Mouse (Mus musculus): Measurements from ENCODE around the gene C130074G19Rik. TPM values are rescaled to one million over a fixed set of nuclear protein-coding genes. Genes with fewer than 3 reads are reported as not detected.

Gene C130074G19Rik
- polyA plus RNA-seq, 1 experiment from 2014 or later, result 1.3 TPM

GRCm38 (mm10) chr1:184853922-184854321 lies 29.1 kb downstream of the C130074G19Rik start:
- Histone ChIP-seq H3K4me2 (peak overlapping the region; percentile 41), H3K4me1 (replicated peaks) (peaks cover 32% of the 10 kb centered on the region), H3K9ac (peak overlapping the region; percentile 46; the same call in 1 of the 2 replicates), H3K27me3 (no peaks in the 10 kb centered on the region), H3K4me3 (replicated peaks) (no peak overlapping the region), H3K36me3 (no peaks in the 10 kb centered on the region), H3K9me3 (replicated peaks) (no peaks in the 10 kb centered on the region), H3K27ac (no peak overlapping the region)
- ATAC-seq (ENCODE audit: low read depth) (no peak), DNase-seq (no peak)
- 21% methylated on average over 3 of the region's 3 CpGs for WGBS (ENCODE audit: insufficient replicate concordance)

DNA sequence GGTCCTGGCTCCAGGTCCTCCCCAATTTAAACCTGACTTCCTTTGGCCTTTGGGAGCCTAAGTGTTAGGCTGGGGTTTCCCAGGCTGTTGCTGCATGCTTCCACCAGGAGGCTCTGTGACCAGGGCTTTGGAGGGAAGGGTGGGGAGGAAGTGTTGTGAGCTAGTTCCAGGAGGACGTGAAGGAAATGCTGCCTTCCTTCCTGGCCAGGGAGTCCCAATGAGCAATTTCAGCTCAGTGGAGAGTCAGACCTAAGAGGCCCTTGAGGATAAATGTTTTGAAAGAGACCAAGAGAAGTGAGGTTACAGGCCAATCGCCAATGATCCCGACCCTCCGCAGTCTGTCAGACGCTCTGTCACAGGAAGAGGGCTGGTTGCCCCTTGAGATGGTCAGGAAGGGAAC lies 29.7 kb downstream of the C130074G19Rik start:
- ATAC-seq (ENCODE audit: low read depth), result no peak
- Histone ChIP-seq H3K4me1 (replicated peaks) (peaks cover 32% of the 10 kb centered on the region), H3K27me3 (no peaks in the 10 kb centered on the region), H3K4me3 (replicated peaks) (peak overlapping the region; percentile 1; the same call in 1 of the 2 replicates), H3K9me3 (replicated peaks) (no peaks in the 10 kb centered on the region), H3K27ac (peak overlapping the region; percentile 48), H3K36me3 (no peaks in the 10 kb centered on the region), H3K4me2 (peak overlapping the region; percentile 41), H3K9ac (peak overlapping the region; percentile 46; the same call in 1 of the 2 replicates)
- DNase-seq, result peak; percentile 38
- WGBS (ENCODE audit: insufficient replicate concordance), result 9% methylated on average over 5 of the region's 5 CpGs

GRCm38 (mm10) chr1:184851741-184852618 lies 31.0 kb downstream of the C130074G19Rik start:
- H3K36me3 ChIP-seq, result no peaks in the 10 kb centered on the region
- peak overlapping the region; percentile 74 for H3K27ac ChIP-seq
- ATAC-seq (ENCODE audit: low read depth) (peak; percentile 93), DNase-seq (peak; percentile 77)
- no peaks in the 10 kb centered on the region for H3K9me3 ChIP-seq (replicated peaks)
- H3K4me3 ChIP-seq (replicated peaks), result peak overlapping the region; percentile 25
- H3K4me1 ChIP-seq (replicated peaks), result peaks cover 41% of the 10 kb centered on the region
- no peaks in the 10 kb centered on the region for H3K27me3 ChIP-seq
- 14% methylated on average over 31 of the region's 31 CpGs for WGBS (ENCODE audit: insufficient replicate concordance)
- H3K9ac ChIP-seq, result peak overlapping the region; percentile 54
- H3K4me2 ChIP-seq, result peak overlapping the region; percentile 58

DNA sequence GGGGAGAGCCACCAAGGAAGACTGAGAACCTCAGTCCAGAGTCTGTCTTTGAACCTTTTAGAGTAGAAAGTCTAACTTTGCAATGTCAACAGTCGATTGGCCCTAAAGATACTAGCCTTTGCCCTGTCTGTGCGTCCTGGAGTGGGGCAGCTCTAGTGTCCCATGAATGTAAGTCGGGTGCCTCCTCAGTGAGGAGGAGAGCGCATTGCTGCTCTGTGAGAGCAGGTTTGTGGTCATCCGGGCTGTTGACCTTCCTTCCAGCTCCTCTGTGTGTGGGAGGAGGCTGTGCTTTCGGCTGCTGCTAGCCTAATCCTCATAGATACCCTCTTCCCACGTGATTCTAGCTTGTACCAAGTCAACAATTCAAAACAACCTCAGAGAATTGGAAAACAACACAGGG lies 31.9 kb downstream of the C130074G19Rik start:
- DNase-seq (no peak), ATAC-seq (ENCODE audit: low read depth) (no peak)
- Histone ChIP-seq H3K27me3 (no peaks in the 10 kb centered on the region), H3K9me3 (replicated peaks) (no peaks in the 10 kb centered on the region), H3K36me3 (no peaks in the 10 kb centered on the region), H3K4me3 (replicated peaks) (no peak overlapping the region), H3K4me1 (replicated peaks) (peaks cover 50% of the 10 kb centered on the region), H3K4me2 (peak overlapping the region; percentile 58), H3K9ac (peak overlapping the region; percentile 54; the same call in 1 of the 2 replicates), H3K27ac (peak overlapping the region; percentile 74)
- WGBS (ENCODE audit: insufficient replicate concordance), result 54% methylated on average over 7 of the region's 7 CpGs

- 10% methylated on average over 3 of the region's 3 CpGs for WGBS (ENCODE audit: insufficient replicate concordance)
These were observed 36.0 kb downstream of the C130074G19Rik start for GRCm38 (mm10) chr1:184846973-184847372.

DNA sequence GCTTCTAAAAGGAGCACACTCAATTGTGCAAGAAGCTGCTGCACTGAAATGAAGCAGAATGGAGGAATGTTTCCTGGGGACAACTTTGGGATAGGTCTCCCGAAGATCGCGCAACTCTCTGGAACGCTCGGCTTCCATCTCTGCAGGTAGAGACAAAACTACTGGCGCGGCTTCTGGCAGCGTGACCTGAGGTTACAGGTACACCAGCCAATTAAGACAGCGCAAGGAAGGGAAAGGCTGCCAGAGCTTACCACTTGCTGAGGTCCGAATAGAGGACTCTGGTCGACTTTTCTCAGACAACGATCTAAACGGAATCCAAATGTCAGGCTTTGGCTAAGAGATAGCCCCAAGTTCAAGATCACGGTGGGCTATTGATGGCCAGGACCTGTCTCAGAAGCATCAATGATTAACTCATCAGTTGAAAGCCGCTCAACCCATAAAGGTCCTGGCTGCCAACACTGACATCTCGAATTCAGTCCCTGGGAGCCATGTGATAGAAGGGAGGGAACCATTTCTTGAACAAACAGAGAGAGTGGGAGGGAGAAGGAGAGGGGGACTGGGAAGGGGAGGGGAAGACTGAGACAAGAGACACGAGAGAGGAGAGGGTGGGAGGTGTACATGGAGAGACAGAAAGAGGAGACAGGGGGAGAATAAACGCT lies 36.8 kb downstream of the C130074G19Rik start, which contains the start of gene Marc2:
Marc2 (minus strand) TSS at position 360 of the 659 bp plus-strand sequence.
- H3K9me3 ChIP-seq (replicated peaks), result no peaks in the 10 kb centered on the region
- H3K27me3 ChIP-seq, result no peaks in the 10 kb centered on the region
- H3K36me3 ChIP-seq, result peaks cover 1% of the 10 kb centered on the region
- peak within 1 kb of the TSS; percentile 88 for H3K4me2 ChIP-seq
- DNase-seq (peak; percentile 11), ATAC-seq (ENCODE audit: low read depth) (peak; percentile 13)
- WGBS (ENCODE audit: insufficient replicate concordance), result 6% methylated on average over 18 of the region's 18 CpGs
- peak within 1 kb of the TSS; percentile 87 for H3K27ac ChIP-seq
- peak within 1 kb of the TSS; percentile 92 for H3K9ac ChIP-seq
- peak within 1 kb of the TSS; percentile 82 for H3K4me3 ChIP-seq (replicated peaks)
- peaks cover 58% of the 10 kb centered on the region for H3K4me1 ChIP-seq (replicated peaks)

More at GRCm38 (mm10) chr1:184846973-184847372, 36.0 kb downstream of the C130074G19Rik start:
- no peak for DNase-seq
- no peaks in the 10 kb centered on the region for H3K27me3 ChIP-seq
- H3K36me3 ChIP-seq, result no peaks in the 10 kb centered on the region; the same call in 1 of the 2 replicates
- H3K4me3 ChIP-seq (replicated peaks), result peak overlapping the region; percentile 82
- H3K9me3 ChIP-seq (replicated peaks), result no peaks in the 10 kb centered on the region
- H3K27ac ChIP-seq, result peak overlapping the region; percentile 80
- peak overlapping the region; percentile 92 for H3K9ac ChIP-seq
- peak; percentile 37 for ATAC-seq (ENCODE audit: low read depth)
- peaks cover 58% of the 10 kb centered on the region for H3K4me1 ChIP-seq (replicated peaks)
- peak overlapping the region; percentile 88 for H3K4me2 ChIP-seq

DNA sequence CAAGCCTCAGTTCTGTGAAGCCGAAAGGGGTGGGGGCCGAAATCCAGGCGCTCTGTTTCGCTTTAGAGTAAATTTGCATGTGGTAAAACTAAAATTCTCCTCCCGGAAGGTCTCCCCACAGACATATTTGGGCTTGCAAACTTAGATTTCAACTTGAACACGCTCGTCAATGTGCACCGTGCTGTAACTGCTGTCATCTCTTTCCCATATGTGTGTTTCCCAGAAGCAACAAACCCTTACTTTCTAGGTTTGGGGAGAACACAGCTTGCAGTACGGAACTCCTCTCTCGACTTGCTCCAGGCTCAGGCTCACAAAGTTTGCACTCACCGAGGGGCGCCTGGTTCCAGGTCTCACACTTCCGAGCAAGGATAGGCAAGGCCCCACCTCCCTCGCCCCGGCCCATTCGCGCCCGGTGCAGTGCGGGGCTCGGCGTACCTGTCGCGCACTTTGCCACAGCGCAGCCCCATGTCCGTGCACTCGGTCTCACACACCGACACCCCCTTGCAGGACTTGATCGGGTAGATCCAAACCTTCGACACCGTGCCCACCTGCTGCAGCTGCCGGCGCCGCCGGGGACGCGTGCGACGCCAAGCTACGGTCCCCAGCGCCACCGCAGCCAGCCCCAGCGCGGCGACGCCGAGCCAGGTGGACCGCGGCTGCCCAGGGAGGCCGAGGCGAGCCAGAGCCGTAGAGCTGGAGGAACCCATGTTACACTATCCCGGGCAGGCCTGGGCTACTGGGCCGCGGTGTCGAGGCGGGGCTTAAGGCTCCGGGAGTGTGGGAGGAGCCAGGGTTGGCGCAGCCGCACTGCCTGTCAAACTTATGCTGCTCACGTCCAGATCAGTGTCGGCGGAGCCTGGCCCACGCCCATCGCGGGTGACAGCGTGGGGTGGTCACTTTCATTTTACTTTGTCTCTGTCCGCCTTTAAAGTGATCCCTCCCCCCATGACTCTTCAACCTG lies 37.6 kb downstream of the C130074G19Rik start:
- Histone ChIP-seq H3K4me1 (replicated peaks) (peaks cover 61% of the 10 kb centered on the region), H3K4me2 (peak overlapping the region; percentile 88), H3K27me3 (no peaks in the 10 kb centered on the region), H3K9ac (peak overlapping the region; percentile 92), H3K36me3 (peaks cover 9% of the 10 kb centered on the region), H3K9me3 (replicated peaks) (no peaks in the 10 kb centered on the region), H3K27ac (peak overlapping the region; percentile 87), H3K4me3 (replicated peaks) (peak overlapping the region; percentile 82)
- WGBS (ENCODE audit: insufficient replicate concordance), result 1% methylated on average over 67 of the region's 67 CpGs
- peak; percentile 94 for DNase-seq
- ATAC-seq (ENCODE audit: low read depth), result peak; percentile 98

DNA sequence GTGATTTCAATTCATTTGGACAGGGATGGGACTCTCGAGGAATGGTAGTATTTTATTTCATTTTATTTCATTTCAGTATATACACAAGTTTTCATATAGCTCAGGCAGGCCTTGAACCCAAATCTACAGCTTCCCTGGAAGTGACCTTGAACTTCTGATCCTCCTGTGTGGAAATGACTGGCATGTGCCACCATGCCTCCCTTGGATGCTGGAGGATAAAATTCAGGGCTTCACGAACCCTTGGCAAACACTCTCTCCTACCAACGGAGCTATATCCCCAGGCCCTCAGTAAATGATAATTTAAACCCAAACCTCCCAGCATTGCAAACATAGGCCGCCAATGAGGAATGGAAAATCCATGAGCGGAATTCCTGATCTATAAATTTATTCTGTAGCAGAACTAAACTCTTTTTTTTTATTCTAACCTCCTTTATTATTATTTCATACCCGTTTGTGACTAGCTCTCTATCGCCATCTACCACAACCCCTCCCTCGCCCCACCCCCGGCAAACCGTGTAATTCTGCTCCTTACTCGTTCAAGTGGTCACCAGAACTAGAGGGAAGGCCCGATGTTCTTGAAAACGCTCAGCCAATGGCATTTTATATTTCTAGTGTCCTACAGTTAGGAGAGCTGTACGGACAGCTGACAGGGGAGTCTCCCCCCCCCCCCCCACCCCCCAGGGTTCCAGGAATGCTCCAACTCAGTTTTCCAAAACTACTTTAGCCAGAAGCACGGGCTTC lies 38.5 kb downstream of the C130074G19Rik start:
- Histone ChIP-seq H3K27ac (peak overlapping the region; percentile 87), H3K9me3 (replicated peaks) (no peaks in the 10 kb centered on the region), H3K9ac (peak overlapping the region; percentile 92), H3K4me1 (replicated peaks) (peaks cover 67% of the 10 kb centered on the region), H3K36me3 (peaks cover 17% of the 10 kb centered on the region), H3K4me2 (peak overlapping the region; percentile 88), H3K4me3 (replicated peaks) (peak overlapping the region; percentile 82), H3K27me3 (no peaks in the 10 kb centered on the region)
- DNase-seq (peak; percentile 45), ATAC-seq (ENCODE audit: low read depth) (no peak)
- 14% methylated on average over 15 of the region's 15 CpGs for WGBS (ENCODE audit: insufficient replicate concordance)

GRCm38 (mm10) chr1:184837649-184838048 lies 45.4 kb downstream of the C130074G19Rik start:
- Histone ChIP-seq H3K27ac (peak overlapping the region; percentile 62), H3K9ac (no peak overlapping the region), H3K36me3 (peaks cover 60% of the 10 kb centered on the region), H3K9me3 (replicated peaks) (no peaks in the 10 kb centered on the region), H3K4me1 (replicated peaks) (peaks cover 63% of the 10 kb centered on the region), H3K27me3 (no peaks in the 10 kb centered on the region), H3K4me2 (no peak overlapping the region), H3K4me3 (replicated peaks) (no peak overlapping the region)
- WGBS (ENCODE audit: insufficient replicate concordance), result 66% methylated on average over 4 of the region's 4 CpGs
- ATAC-seq (ENCODE audit: low read depth) (no peak), DNase-seq (no peak)

DNA sequence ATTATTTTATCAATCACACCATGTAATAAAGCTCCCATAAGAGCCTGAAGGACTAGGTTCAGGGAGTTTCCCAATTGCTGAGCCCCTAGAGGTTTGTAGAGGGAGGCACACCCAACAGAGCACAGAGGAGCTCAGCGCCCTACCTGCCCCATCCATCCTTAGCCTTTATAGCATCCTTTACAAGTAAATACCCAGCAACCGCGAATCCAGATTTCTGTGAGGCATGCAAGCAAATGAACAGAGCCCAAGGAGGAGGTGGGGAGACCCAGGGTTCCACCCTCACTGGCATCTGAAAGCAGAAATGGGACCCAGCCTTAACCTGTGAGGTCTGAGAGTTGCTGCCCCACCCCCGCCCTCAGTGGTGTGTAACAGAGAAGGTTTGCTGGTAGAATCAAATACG lies 46.7 kb downstream of the C130074G19Rik start:
- no peak overlapping the region for H3K4me2 ChIP-seq
- no peak overlapping the region for H3K4me3 ChIP-seq (replicated peaks)
- peaks cover 50% of the 10 kb centered on the region for H3K4me1 ChIP-seq (replicated peaks)
- no peaks in the 10 kb centered on the region for H3K9me3 ChIP-seq (replicated peaks)
- 76% methylated on average over 5 of the region's 5 CpGs for WGBS (ENCODE audit: insufficient replicate concordance)
- H3K27me3 ChIP-seq, result no peaks in the 10 kb centered on the region
- ATAC-seq (ENCODE audit: low read depth) (no peak), DNase-seq (no peak)
- no peak overlapping the region for H3K27ac ChIP-seq
- no peak overlapping the region for H3K9ac ChIP-seq
- peaks cover 73% of the 10 kb centered on the region for H3K36me3 ChIP-seq

Measured in liver, embryonic 13.5 days (tissue).